Mouse (Mus musculus): ENCODE data around the gene B9d1.
A peak's percentile ranks its signal among the peaks of the same experiment; 100 is the strongest.

B9d1 gene

DNA sequence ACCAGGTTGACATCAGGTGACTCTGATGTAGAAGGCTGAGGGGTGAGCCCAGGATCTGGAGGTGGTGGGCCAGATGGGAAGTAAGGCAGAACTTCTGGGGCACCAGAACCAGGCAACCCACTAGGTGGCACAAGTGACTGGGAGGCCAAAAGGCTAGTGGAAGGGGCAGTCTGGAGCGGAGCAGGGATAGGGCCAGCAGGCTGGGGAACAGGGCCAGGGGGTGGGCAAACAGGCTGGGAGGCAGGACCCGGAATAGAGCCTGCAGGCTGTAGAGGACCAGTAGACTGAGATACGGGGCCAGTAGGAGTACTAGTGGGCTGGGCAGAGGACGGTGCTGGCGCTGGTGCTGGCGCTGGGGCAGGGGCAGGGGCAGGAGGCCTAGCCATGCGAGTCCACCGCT, 15.1 kb upstream of the B9d1 start:
- DNase-seq = no peak

DNA sequence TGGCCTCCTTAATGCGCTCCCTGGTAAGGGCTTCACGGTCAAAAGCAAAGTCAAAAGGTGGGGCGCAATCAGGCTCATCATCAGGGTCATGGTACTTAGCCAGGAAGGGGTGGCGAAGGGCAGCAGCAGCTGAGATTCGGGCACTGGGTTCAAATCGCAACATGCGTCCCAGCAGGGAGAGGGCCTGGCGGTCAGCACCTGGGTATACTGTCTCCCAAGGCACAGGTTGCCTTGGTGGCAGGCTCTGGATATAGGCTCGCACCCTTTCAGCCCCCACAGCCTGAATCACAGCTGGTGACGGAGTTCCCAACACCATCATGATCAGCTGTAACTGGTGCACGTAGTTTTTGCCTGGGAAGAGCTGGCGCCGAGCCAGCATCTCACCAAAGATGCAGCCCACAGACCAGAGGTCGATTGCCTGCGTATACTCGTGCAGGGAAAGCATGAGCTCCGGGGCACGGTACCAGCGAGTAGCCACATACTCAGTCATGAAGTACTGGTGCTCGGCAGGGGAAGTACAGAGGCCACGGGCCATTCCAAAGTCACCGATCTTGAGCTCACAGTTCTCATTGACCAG, 13.9 kb upstream of the B9d1 start:
- DNase-seq = peak in 1 of 2 experiments; percentile 29

DNA sequence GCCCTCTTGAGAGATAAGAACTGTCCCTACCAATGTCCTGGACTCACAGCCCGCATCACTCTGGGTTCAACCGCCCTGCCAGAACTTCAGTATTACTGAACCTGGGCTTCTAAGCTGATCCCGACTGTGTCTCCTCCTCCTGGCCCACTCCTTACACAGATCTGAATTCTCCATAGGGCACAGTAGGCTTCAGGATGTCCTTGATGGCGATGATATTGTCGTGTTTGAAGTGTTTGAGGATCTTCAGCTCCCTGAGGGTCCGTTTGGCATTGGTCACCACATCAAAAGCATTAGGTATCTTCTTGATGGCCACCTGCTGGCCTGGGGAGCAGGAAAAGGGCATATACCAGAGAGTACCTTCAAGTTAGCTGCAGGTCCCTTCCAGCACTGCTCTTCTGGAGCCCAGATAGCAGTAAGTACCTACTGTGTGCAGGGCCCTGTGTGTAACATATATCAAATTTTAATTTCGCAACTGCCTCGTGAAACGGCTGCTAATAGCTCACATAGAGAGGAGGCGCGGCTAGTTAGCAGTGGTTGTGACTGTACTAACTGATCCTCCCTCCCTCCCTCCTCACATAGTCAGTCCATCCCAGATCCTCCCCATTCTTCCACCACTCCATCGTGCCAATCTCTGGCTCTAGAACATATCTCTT, 12.1 kb upstream of the B9d1 start:
- no peak for DNase-seq

DNA sequence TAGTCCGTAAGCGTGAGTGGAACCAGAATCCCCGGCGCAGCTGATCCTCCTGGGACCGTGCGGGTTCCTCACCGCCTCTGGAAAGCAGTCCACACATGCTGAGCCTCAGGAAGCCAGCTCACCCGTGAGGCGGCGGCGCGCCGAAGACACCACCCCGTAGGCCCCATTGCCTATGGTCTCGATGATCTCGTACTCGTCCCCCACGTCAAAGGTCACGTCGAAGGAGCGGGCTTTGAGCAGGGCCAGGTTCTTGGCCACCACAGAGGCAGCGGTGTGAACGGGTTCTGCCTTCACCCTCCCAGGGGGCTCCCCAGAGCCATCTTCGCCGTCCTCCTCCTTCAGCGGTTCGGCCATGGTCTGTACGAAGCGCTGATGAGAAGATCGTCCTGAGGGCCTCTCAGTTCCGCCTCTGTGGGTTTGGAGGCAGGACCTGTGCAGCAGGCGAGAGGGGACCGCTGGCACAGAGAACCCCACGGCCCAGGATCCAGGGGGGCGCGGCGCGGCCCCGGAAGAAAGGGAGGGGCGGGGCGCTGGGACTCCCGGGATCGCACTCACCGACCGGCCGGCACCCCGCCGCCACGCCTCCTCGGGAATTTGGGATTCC, 11.3 kb upstream of the B9d1 start:
- peak; percentile 55 to 60 for DNase-seq

DNA sequence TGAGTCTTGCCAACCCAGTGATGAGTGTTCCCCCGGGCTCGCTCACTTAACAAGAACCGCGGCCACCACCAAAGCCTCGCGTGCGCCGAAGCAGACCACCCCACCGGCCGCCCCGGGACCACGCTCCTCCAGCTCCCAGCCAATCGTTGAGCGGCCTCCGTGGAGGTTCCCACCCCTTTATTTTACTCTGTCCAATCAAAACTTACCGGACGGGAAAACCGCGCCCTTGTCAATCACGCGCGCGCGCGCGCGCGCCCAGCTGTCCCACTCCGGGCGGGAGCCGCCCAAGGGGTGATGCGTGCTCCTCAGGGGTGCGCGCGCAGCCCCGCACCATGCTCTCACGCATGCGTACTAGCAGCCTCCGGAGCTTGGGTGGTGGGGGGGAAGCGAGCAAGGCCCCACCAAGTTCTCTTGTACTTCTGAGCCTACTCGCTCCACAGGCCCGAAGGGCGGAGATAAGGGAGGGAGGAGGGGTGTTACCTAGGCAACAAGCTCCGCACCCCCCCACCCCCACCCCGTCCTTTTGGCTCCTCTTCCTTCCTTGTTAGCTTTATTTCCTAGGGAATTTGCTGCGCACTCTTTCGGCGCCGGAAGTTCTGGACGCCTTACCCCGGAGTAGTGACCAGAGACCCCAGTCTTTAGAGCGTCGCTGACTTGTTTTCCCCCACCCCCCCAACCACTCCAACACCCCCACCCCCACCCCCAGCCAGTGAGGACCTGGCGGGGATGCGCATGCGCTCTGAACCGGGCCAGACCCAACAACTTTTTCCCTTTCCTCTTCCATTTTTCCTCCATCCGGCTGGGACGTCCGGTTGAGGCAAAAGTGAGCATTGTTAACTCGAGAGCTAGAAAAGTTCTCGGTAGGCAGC, 10.6 kb upstream of the B9d1 start, which contains the start of gene Mapk7:
Gene Mapk7 (minus strand): TSS at position 278 of the 869 bp plus-strand sequence.
- DNase-seq = peak; percentile 91 to 95

DNA sequence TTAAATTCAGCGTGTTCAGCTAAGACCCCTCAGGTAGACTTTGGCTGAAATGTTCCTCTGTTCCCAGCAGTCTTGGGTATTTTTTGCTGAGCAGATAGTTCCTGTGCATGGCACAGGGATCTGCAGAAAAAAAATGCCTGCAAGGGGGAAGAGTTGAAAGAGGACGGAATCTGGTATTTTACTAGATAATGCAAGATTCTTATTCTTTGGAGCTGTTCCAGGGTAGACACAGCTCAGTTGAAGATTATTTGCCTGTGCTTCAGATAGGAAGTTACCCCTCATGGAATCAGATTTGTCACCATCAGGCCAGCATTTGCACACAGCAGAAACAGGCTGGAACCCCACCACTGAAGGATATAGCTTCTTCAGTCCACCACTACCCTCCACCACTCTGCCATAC, 9.4 kb upstream of the B9d1 start:
- no peak for DNase-seq

DNA sequence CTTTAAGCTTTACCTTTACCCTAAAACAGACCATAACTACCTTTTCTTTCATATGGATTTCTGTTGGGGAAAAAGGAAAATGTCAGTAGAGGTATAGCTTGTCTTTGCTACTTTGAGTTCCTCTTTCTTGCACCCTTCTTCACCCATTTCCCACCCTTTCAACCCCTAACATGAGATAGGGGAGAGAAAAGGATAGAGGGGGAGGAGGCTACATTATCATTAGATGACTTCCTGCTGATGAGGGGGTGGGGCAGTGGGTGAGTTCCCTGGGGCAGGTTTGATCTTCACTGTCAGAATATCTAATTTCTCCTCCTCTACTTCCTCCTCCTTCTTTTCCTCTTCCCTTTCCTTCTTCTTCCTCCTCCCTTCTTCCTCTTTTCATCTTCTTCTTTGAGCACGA, 7.5 kb upstream of the B9d1 start:
- DNase-seq = no peak

DNA sequence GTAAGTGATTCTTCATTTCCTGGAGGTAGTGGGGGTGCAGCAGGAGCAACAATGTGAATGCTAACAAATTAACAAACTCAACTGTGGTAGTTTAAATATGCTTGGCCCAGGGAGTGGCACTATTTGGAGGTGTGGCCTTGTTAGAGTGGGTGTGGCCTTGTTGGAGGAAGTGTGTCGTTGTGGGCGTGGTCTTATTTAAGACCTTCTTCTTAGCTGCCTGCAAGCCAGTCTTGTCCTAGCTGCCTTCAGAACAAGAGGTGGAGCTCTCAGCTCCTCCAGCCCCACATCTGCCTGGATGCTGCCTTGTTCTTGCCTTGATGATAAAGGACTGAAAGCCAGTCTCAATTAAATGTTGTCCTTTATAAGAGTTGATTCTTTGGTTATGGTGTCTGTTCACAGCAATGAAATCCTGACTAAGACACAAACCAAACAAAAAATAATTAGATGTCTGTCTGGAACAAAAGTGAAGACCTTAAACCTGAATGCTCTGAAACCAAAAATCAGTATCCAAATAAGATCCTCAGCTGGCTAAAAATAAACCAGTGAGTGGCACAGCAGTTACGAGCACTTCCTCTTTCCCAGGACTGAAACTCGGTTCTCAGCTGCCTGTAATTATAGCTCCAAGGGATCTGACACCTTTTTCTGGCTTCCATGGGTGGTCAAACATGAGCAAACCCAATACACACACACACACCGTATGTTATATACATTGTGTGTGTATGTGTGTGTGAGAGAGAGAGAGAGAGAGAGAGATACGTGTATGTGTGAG, 6.0 kb upstream of the B9d1 start:
- no peak for DNase-seq

DNA sequence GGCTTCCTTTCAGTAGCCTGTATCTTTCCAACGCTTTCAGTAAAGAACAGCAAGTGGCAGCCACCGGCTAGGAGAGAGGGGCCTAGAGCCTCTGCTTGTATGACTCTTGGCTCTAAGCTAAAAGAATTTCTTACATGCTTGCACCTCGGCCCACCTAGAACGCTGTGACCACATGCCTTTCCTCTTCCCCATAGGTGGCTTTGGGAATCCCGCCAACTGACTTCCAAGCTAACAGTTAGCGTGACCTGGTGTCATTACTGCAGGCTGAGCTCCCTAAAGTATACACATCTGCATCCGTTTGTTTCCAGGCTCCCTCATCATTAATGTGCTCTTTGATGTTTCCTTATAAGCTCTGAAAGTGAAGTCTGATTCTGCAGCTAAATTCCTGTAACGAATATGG, 1.0 kb upstream of the B9d1 start:
- DNase-seq = no peak

DNA sequence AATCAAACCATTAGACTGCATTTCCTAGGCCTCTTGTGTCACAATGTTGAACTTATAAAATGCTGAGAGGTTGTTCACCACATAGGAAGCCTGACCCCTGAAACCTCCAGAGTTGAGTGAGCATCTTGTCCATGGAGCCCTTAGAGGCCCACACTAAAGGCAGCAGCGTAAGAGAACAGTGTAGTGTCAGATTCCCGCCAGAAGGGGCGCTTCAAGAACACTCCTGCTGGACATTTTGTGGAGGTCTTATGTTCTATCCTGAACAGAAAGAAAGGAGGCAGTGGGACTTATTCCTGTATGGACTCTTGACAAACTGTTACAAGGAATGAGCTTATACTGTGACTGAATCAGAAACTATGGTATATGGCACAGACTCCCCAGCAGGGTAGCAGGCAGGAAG, 10.0 kb downstream of the B9d1 start:
- DNase-seq = peak in 1 of 2 experiments; percentile 42

DNA sequence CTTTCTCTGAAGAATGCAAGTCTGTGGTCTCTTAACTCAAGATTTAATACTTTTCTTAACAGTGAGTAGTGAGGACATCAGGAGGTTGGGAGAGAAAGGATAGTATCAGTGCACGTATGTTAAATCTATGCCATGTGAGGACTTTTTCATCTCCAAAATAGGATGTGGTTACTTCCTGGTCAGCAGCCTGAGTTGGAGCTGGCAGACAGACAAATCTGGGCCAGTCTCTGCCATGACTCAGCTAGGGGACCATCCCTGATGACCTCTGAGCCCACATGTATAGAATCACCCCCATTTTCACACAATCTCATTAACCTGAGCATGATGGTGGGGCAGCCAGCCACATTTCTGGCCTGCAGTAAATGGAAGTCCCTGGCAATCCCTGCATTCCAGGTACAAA, 13.0 kb downstream of the B9d1 start:
- no peak for DNase-seq

DNA sequence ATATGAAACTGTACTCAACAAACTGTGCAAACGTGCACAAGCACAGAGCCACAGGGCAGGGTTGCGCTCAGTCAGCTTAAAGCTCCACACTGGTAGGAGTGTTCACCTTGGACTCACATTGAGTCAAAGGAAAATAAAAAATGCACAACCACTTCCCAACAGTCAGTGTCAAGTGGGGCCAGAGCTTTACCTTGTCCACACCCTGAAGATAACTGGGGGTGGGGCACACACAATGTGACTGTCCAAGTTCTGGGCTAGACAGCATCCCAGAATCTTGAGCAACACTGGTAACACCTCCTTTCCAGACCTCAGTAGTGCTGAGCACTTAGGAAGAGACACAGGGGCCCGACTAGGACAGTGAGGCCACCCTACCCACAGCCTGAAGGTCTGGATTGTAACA, 13.9 kb downstream of the B9d1 start:
- no peak for DNase-seq

DNA sequence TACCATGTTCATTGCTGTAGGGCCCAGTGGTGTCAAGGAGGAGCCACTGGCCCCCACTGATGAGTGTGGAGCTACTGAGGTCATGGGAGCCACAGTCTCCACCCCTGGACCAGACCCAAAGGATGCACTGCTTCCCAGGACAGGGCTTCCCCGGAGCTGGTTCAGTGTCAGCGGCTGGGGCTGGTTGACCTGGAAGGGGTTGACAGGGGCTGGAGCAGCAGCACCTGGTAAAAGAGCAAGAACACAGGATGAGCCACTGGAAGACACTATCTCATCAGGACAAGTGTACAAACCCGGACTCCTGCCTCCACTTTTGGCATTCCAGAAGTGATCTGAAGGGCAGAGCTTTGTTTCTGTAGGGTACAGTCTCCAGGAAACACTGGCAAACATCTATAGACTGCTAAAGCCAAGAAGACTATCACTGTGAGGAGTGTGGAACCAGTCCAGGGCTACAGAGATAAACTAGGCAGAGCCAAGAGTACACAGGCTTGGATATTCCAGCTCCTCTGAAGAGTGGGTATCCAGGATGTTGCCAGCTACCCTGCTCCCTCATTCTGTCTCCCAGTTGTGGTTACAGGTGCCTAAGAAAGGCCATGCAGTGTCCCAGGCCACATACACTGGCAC, 14.7 kb downstream of the B9d1 start:
- DNase-seq = no peak

DNA sequence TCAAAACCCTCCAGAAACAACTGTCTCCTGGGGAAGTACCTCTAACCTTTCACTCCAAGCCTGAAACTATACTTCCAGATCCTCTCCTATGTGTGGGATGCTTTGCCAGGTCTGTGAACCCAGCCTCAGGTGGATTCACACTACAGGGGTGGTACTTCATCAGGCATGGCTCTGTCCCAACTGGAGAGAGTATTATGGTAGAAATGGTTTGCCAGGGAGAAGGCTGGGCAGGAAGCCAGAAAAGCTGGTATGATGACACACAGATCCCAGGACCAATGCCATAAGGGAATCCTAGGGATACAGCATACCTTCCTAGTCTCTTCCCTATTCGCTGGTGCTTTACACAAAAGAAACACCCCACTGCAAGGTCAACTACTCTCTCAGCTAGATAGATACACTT, 21.9 kb downstream of the B9d1 start:
- peak; percentile 86 to 88 for DNase-seq

DNA sequence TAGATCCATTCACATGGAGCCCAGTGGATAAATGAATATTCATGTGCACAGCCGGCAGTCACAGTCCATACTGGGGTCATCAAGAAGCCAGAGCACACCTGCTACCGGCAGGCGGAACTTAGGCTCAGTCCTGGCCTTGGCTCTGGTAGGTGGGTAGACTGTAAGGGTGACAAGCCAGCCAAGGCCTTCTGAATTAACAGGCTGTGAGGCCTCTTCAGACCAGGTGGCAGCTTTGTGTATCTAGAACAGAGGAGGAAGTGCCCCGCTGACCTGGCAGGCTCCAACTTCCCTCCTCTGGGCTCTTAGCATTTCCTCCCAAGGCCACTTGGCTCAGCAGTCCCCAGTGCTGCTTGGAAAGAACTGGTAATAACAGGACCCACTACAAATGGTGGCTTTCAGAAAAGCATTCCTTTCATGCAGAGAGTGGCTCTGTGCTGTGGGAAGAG, 24.3 kb downstream of the B9d1 start:
- peak; percentile 80 to 91 for DNase-seq

DNA sequence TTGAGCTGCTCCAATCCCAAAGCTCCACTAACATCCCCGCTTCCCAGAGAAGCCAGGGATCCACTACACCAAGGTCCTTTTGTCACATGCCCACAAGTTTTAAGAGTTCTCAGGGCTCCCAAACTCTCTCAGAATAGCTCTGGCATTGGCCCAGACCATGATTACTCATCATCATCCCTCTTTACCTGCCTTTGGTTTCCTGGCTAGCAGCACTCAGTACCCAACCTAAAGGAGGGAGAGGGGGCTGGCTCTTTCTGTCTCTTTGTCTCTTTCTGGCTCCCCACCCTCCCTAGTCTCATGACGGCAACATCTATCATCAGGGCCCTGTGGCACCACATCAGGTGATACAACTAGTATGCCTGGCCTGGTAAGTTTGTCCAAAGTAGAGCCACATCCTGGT, 27.9 kb downstream of the B9d1 start:
- peak in 1 of 2 experiments; percentile 49 for DNase-seq

DNA sequence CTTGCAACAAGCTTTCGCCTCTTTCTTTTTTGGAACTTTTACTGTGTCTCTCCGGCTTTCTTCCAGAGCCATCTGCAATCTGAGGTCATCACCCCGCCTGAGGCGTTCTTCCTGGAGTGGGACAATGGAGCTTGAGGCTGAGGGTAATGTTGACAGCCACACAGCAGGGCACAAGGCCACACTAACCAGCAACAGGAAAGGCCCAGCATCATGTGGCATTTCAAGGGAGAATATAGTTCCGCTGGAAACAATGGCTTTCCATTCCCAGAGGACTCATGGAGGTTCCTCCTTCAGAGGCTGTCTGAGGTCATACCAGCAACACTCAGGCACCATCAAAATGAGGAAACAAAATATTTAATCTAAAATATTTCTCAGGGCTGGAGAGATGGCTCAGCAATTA, 28.6 kb downstream of the B9d1 start:
- no peak for DNase-seq

DNA sequence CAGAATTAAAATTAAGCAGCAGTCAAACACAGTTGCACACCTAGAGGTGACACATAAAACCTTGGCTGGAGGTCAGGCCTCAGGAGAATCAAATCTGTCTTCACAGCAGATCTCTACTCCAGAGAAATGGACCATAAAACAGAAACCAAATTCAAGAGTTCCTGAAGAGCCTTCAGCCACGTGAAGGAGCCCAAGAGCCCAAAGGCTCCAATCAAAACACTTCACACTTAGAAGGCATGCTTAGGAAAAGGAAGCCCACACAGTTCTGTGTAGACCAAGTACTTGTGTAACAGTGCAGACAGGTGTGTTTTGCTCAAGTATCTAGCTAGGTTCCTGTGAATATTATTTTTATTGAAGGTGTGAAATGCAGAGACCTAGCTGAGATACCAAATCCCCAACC, 30.6 kb downstream of the B9d1 start:
- DNase-seq = no peak

DNA sequence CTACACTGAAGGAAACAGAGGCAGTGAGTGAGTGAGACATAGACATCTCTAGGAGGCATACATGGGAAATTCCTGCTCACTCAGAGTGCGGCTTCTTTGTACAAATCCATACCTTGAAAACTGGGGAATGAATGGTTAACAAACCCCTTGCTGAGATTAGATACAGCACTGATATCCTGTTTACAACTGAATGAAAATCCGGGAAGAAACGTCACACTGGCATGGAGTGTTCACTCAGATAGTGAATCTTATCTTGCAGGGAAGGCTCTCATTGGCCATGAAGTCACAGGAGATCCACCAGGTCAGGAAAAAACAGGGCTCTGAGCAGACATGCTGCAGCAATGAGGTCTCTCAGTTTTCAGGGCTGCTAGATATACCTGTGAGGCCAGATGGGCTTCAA, 32.0 kb downstream of the B9d1 start:
- no peak for DNase-seq

DNA sequence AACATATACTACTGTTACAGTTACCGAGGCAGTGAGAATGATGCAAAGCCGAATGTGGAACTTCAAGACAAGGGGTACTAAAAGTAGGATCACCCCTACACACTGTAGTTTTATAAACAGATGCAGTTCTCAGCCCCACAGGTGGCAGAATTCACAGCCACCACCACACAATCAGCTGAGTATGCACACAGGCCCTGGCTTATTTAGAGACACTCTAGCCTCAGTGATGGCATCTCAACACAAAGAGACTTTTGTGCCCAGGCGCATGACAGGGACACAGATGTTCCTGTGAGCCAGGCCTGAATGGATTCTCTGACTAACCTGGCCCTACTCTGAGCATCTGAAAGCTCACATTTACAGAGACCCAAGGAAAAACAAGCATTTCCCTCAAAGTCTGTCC, 32.4 kb downstream of the B9d1 start:
- DNase-seq = no peak

DNA sequence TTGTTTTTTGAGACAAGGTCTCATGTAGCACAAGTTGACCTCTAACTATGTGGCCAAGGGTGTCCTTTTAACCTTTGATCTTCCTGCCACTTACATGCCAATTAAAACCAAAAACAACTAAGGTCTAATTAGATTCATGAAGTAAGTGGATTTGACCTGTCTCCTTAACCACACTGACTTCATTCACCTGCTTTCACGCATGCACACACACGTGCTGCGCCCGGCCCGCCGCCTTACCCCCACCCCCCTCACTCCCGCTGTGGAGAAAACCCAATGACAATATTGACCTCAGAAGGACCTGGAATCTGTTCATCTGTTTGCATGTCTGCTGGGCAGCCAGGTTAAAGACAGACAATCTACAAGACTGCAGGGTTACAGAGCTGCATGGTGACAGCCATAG, 35.7 kb downstream of the B9d1 start:
- no peak for DNase-seq

DNA sequence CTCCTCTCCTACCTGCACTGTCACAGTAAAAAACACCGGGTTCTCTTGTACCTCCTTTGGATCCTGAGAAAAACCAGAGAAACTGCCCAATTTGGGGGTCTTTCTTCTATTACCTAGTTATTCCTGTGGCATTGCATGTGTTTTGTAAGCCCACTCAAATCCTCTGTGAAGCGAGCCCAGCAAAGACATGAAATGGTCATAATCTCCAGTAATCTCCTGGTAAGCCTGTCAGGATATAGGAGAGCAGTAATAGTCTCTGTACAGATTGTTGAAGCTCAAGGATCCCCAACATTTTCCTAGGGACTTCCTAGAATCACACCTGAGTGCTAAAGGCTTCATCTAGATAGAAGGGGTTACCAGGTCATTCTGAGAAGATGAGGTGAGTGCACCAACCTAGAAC, 36.2 kb downstream of the B9d1 start:
- DNase-seq = no peak
